Mouse (Mus musculus) megakaryocyte, embryonic 14.5 days (primary cell): Measurements from ENCODE around the gene Ostf1.

Source experiments
- FLI1 ChIP-seq: IDR thresholded peaks from 2 replicates; pipeline ENCODE4 v1.6.1; 2012; ENCODE audit warnings: low read length, inconsistent platforms, mixed read lengths
- GATA1 ChIP-seq: IDR thresholded peaks from 3 replicates; pipeline ENCODE4 v1.6.1; 2012; ENCODE audit warnings: mixed read lengths, low read length, inconsistent platforms, borderline replicate concordance

GRCm38 (mm10) chr19:18588243-18588642 is 43.4 kb downstream of the Ostf1 start:
- no peak for TF ChIP-seq GATA1
- TF ChIP-seq FLI1, result no peak
